In the genomic region with DNA sequence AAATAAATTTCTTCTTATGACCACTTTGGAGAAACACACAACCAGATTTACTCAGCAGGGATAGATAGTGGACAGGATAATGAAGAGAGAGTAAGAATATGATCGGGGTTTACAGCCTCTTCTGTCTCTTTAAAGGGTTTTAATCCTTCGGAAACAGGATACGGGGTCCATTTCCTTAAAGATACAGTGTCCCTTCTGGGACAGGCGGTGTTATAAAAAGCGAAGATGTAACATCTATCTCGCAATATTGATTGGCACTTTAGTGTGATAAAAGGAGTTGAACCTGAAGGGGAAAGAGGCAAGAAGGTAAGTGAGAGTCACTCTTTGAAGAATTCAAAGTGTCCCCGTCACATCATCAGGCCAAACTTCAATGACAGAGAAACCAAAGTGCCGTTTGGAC, we compare ENCODE assay signal across 19 mouse cellular contexts.
DNase-seq lines count a peak whose midpoint lies in the region; ATAC-seq lines count a peak whose summit lies in the region.
"Had no signal": no experiment of that assay in that cellular context is flagged by ENCODE, and none has a peak within 500 bp of the region (broad histone marks: within the 10 kb centered on the region; RNA-seq: fewer than 3 reads in every experiment).

No protein-coding gene starts in this region.

- H3K27ac ChIP-seq in heart, embryonic 14.5 days (replicated peaks in 1 of 2; ENCODE audit: control insufficient read depth in 1 of 2, insufficient read depth in 1 of 2, low read depth in 2 of 2, low read length in 2 of 2): no peak overlapping the region
- no peak overlapping the region for H3K27ac ChIP-seq in kidney, embryonic 15.5 days
- H3K27ac ChIP-seq in lung, embryonic 15.5 days: no peak overlapping the region
- H3K27ac ChIP-seq: embryonic facial prominence, embryonic 15.5 days; hindbrain, embryonic 12.5 days; left cerebral cortex, adult 2 months; midbrain, embryonic 12.5 days; stomach, postnatal 0 days had no signal

- no peak for ATAC-seq in heart, embryonic 14.5 days (ENCODE audit: insufficient number of reproducible peaks, insufficient read depth, low FRiP score, low read depth)
- ATAC-seq in kidney, embryonic 15.5 days (replicated peaks; ENCODE audit: low FRiP score): no peak
- no peak for ATAC-seq in lung, embryonic 15.5 days (ENCODE audit: borderline replicate concordance, extremely low read depth, low FRiP score, low TSS enrichment)
- ATAC-seq: forebrain, embryonic 14.5 days had no signal

- 58% methylated on average over 8 of the region's 8 CpGs for WGBS in heart, embryonic 14.5 days
- 26% methylated on average over 8 of the region's 8 CpGs for WGBS in kidney, embryonic 15.5 days
- 51% methylated on average over 8 of the region's 8 CpGs for WGBS in lung, embryonic 15.5 days

- no peak for DNase-seq in heart, postnatal 25 days (ENCODE audit: low spot score)
- no peak for DNase-seq in kidney, adult 11 months
- DNase-seq in lung, postnatal 14 days: no peak
- DNase-seq: adrenal gland, adult 2 months; cerebellum, adult 11 months; gastrocnemius, postnatal 10 days; kidney, postnatal 10 days; right cerebral cortex, postnatal 14 days; thymus, adult 2 months; thymus, postnatal 4 days had no signal

- no peak overlapping the region for H3K4me3 ChIP-seq in heart, embryonic 14.5 days (ENCODE audit: control insufficient read depth in 1 of 2, insufficient read depth in 1 of 2, low read depth in 1 of 2, low read length in 2 of 2)
- peak overlapping the region; percentile 23 for H3K4me3 ChIP-seq in kidney, embryonic 15.5 days (replicated peaks)
- H3K4me3 ChIP-seq in lung, embryonic 15.5 days: no peak overlapping the region
- H3K4me3 ChIP-seq: embryonic facial prominence, embryonic 15.5 days; hindbrain, embryonic 12.5 days; left cerebral cortex, adult 2 months; midbrain, embryonic 12.5 days had no signal

- H3K36me3 ChIP-seq in heart, embryonic 14.5 days (ENCODE audit: control insufficient read depth, insufficient read depth, low read length): no peaks in the 10 kb centered on the region
- no peaks in the 10 kb centered on the region for H3K36me3 ChIP-seq in kidney, embryonic 15.5 days
- H3K36me3 ChIP-seq in lung, embryonic 15.5 days: no peaks in the 10 kb centered on the region
- H3K36me3 ChIP-seq: embryonic facial prominence, embryonic 15.5 days; hindbrain, embryonic 12.5 days; midbrain, embryonic 12.5 days had no signal

- peaks cover 7 to 10% of the 10 kb centered on the region in 2 experiments for H3K4me1 ChIP-seq in heart, embryonic 14.5 days (ENCODE audit: control insufficient read depth in 2 of 2, insufficient read depth in 2 of 2, low read length in 2 of 2)
- peaks cover 9% of the 10 kb centered on the region; the same call in 1 of the 2 replicates for H3K4me1 ChIP-seq in kidney, embryonic 15.5 days
- H3K4me1 ChIP-seq in lung, embryonic 15.5 days: no peaks in the 10 kb centered on the region
- H3K4me1 ChIP-seq: hindbrain, embryonic 12.5 days; midbrain, embryonic 12.5 days had no signal

- H3K9me3 ChIP-seq in heart, embryonic 14.5 days (ENCODE audit: control insufficient read depth, low read length): no peaks in the 10 kb centered on the region
- no peaks in the 10 kb centered on the region for H3K9me3 ChIP-seq in kidney, embryonic 15.5 days (replicated peaks)
- H3K9me3 ChIP-seq in lung, embryonic 15.5 days: no peaks in the 10 kb centered on the region
- H3K9me3 ChIP-seq: embryonic facial prominence, embryonic 15.5 days; hindbrain, embryonic 12.5 days; midbrain, embryonic 12.5 days had no signal

- no peak overlapping the region for H3K9ac ChIP-seq in heart, embryonic 14.5 days (ENCODE audit: low read length)
- H3K9ac ChIP-seq in kidney, embryonic 15.5 days: no peak overlapping the region
- H3K9ac ChIP-seq in lung, embryonic 15.5 days: no peak overlapping the region
- H3K9ac ChIP-seq: embryonic facial prominence, embryonic 15.5 days; hindbrain, embryonic 12.5 days; midbrain, embryonic 12.5 days had no signal

- no peaks in the 10 kb centered on the region for H3K27me3 ChIP-seq in heart, embryonic 14.5 days (ENCODE audit: control insufficient read depth, insufficient read depth, low read length)
- peaks cover 18% of the 10 kb centered on the region for H3K27me3 ChIP-seq in kidney, embryonic 15.5 days
- H3K27me3 ChIP-seq in lung, embryonic 15.5 days: peaks cover 10% of the 10 kb centered on the region; the same call in 1 of the 2 replicates
- H3K27me3 ChIP-seq: embryonic facial prominence, embryonic 15.5 days; midbrain, embryonic 12.5 days had no signal

- peak overlapping the region; percentile 43 for H3K4me2 ChIP-seq in heart, embryonic 14.5 days (ENCODE audit: low read length)
- H3K4me2 ChIP-seq in kidney, embryonic 15.5 days: peak overlapping the region; percentile 51
- peak overlapping the region; percentile 16 for H3K4me2 ChIP-seq in lung, embryonic 15.5 days
- H3K4me2 ChIP-seq: embryonic facial prominence, embryonic 15.5 days; hindbrain, embryonic 12.5 days; midbrain, embryonic 12.5 days had no signal

- intact Hi-C loops in heart, postnatal 25 days (cut with DNase I): no loop called here
